Mouse (Mus musculus) neural tube, embryonic 12.5 days (tissue): ENCODE measurements at regions not wholly inside any gene's neighbourhood (a gene's known extent, or its start where the extent isn't known, plus 50 kb on each side); places are given as distances from the start of the nearest gene placed in this dataset.

ENCODE experiments used
- ATAC-seq: fragments of 200-750 bp; cut with Nextera tagmentation; 2 replicates; pipeline ENCODE4 v1.8.0; 2017; ENCODE audit warnings: low read depth, mild to moderate bottlenecking, moderate TSS enrichment, moderate library complexity; ENCODE audit not compliant: low FRiP score
- H3K27ac ChIP-seq: fragments of 300-500 bp; sonication (generic); 2 replicates; pipeline ENCODE4 v1.5.1; 2016
- H3K27me3 ChIP-seq: fragments of 300-500 bp; sonication (generic); replicated peaks from 2 replicates; pipeline ENCODE4 v1.6.1; 2016; ENCODE audit warnings: mild to moderate bottlenecking
- H3K36me3 ChIP-seq: fragments of 300-500 bp; sonication (generic); 2 replicates; pipeline ENCODE4 v1.6.1; 2016; ENCODE audit warnings: mild to moderate bottlenecking
- H3K4me1 ChIP-seq: fragments of 300-500 bp; sonication (generic); 2 replicates; pipeline ENCODE4 v1.6.1; 2016
- H3K4me2 ChIP-seq: fragments of 300-500 bp; sonication (generic); replicated peaks from 2 replicates; pipeline ENCODE4 v1.6.1; 2016; ENCODE audit warnings: mild to moderate bottlenecking
- H3K4me3 ChIP-seq: fragments of 300-500 bp; sonication (generic); 2 replicates; pipeline ENCODE4 v1.5.1; 2016
- H3K9ac ChIP-seq: fragments of 300-500 bp; sonication (generic); 2 replicates; pipeline ENCODE4 v1.6.1; 2016; ENCODE audit warnings: mild to moderate bottlenecking
- H3K9me3 ChIP-seq: fragments of 300-500 bp; sonication (generic); 2 replicates; pipeline ENCODE4 v1.6.1; 2016; ENCODE audit warnings: mild to moderate bottlenecking
- WGBS: fragments of 180-500 bp; shearing (Covaris S2); methylation state at CpG from one replicate; pipeline ENCODE4 v1.1.7; 2016; 5-methylcytosine and 5-hydroxymethylcytosine counted together

DNA sequence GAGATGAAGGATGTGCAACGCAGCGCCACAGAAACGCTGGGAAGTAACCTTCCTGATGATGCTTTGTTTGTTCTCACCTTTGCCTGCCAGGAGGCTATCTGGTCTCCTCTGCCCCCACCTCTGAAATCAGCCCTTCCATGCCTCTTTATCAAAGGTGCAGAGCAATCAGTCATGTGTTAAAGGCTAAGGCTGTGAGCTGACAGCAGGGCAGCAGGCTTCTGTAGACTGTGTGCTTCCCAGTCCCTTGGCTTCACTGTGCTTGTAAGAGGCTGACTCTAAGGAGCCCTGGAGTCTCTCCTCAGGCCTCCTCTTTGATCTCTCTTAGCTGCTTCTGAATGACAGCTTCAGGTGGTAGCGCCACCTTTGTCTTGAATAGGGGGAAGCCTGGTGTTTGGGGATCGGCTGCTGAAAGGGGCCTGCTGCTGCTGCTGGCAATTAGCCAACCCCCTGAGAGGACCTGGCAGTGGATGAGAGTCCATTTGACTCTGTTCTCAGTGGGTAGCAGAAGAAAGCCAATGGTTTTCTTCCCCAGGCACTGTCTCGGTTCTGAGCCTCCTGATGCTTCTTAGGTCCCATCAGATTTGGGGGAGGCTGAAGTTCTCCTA lies 348.7 kb downstream of the Gm9195 start:
- Histone ChIP-seq H3K36me3 (no peaks in the 10 kb centered on the region), H3K4me1 (0 out of 2 replicates have a peak, but pooled peaks cover 3% of the 10 kb centered on the region), H3K4me3 (no peak overlapping the region), H3K4me2 (no peak overlapping the region), H3K9me3 (no peaks in the 10 kb centered on the region), H3K9ac (no peak overlapping the region), H3K27me3 (no peaks in the 10 kb centered on the region), H3K27ac (no peak overlapping the region)
- 13% methylated on average over 6 of the region's 6 CpGs for WGBS
- ATAC-seq: no peak

GRCm38 (mm10) chr14:72141136-72141535 lies 350.5 kb downstream of the Gm9195 start:
- no peaks in the 10 kb centered on the region for H3K36me3 ChIP-seq
- H3K4me2 ChIP-seq: no peak overlapping the region
- no peak overlapping the region for H3K27ac ChIP-seq
- ATAC-seq: no peak
- no peak overlapping the region for H3K9ac ChIP-seq
- WGBS: 90% methylated on average over 4 of the region's 4 CpGs
- no peaks in the 10 kb centered on the region for H3K9me3 ChIP-seq
- H3K4me1 ChIP-seq: 0 out of 2 replicates have a peak, but pooled peaks cover 3% of the 10 kb centered on the region
- H3K27me3 ChIP-seq: no peaks in the 10 kb centered on the region
- no peak overlapping the region for H3K4me3 ChIP-seq

DNA sequence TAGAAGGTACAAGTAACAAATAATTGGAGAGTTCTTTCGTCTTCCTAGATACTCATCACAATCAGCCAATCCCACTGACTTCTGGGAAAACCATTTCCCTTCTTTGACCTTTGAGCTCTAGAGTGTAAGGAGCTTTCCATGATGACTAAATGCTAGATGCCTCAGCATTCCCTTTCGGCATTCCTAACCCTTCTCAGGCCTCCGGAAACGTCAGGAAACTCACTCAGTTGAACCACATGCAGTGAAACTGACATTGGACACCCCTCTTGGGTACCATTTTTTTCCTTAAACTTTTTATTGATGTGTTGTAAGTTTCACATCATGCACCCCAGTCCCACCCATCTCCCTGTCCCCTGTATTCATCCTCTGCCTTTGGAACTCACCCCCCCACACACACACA lies 361.5 kb downstream of the Gm9195 start:
- WGBS: 65% methylated on average over 4 of the region's 4 CpGs
- Histone ChIP-seq H3K4me1 (no peaks in the 10 kb centered on the region), H3K9ac (no peak overlapping the region), H3K4me2 (no peak overlapping the region), H3K27ac (no peak overlapping the region), H3K27me3 (no peaks in the 10 kb centered on the region), H3K9me3 (no peaks in the 10 kb centered on the region), H3K36me3 (no peaks in the 10 kb centered on the region), H3K4me3 (no peak overlapping the region)
- no peak for ATAC-seq

DNA sequence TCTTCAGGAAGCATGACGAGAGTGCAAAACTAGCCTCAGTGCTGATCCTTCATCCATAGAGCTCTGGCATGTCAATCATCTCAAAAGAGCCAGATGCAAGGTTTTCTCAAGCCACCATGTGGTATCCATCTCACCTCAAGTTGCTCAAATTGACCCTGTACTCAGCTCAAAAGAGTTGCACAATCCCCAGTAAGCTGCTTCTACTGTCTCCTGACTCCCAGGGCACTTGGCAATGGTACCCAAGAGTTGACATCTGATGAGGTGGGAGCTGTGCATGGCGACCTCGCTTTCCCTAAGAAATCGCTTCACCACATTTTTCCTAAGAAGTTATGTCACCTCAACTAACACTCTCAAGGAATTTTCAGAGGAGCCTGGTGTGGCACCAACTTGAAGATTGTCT lies 369.9 kb downstream of the Gm9195 start:
- Histone ChIP-seq H3K9me3 (no peaks in the 10 kb centered on the region), H3K27me3 (no peaks in the 10 kb centered on the region), H3K36me3 (no peaks in the 10 kb centered on the region), H3K9ac (no peak overlapping the region), H3K4me1 (no peaks in the 10 kb centered on the region), H3K27ac (no peak overlapping the region), H3K4me2 (no peak overlapping the region), H3K4me3 (no peak overlapping the region)
- no peak for ATAC-seq
- 92% methylated on average over 4 of the region's 4 CpGs for WGBS

DNA sequence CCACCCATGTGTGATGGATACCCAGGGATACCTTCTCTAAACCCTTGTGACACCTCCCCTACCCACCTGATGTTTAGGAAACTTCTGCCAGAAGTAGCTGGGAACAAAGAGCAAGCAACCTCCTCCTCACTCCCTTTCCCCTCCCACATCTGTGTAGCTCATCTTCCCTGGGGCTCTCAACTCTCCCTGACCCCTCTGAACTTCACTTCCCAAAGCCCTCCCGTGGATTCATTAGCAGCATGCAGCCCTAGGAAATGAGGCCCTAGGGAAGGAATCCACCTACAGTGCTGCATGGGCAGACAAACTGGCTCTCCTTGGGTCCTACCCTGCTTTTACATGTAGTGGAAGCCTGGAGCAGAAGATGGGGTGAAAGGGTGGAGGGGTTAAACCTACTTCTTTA lies 370.6 kb downstream of the Gm9195 start:
- no peak overlapping the region for H3K27ac ChIP-seq
- WGBS: 0% methylated on average over 1 of the region's 1 CpGs
- no peak overlapping the region for H3K4me2 ChIP-seq
- H3K27me3 ChIP-seq: no peaks in the 10 kb centered on the region
- H3K36me3 ChIP-seq: no peaks in the 10 kb centered on the region
- H3K4me1 ChIP-seq: no peaks in the 10 kb centered on the region
- H3K9ac ChIP-seq: no peak overlapping the region
- no peak for ATAC-seq
- H3K9me3 ChIP-seq: no peaks in the 10 kb centered on the region
- no peak overlapping the region for H3K4me3 ChIP-seq

DNA sequence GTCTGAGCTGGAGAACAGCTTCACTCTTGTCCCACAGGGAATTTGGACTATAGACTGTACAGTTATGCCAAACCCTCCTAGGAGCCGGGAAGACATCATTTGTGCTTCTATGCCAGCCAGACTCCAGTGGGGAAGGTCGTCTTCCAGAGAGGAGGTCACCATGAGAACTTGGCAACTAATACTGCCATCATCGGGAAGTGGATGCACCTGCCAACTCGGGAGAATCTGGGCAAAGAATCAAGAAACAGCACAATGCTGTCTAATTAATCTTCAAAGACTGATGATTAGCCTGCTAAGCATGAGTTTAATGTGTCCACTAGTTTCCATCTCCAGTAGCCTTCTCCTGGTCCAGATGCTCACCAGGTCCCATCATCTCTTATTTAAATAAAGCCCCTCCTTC lies 374.8 kb downstream of the Gm9195 start:
- H3K36me3 ChIP-seq: no peaks in the 10 kb centered on the region
- 80% methylated on average over 4 of the region's 4 CpGs for WGBS
- no peak for ATAC-seq
- no peaks in the 10 kb centered on the region for H3K27me3 ChIP-seq
- no peak overlapping the region for H3K9ac ChIP-seq
- no peak overlapping the region for H3K4me2 ChIP-seq
- H3K9me3 ChIP-seq: no peaks in the 10 kb centered on the region
- H3K4me1 ChIP-seq: no peaks in the 10 kb centered on the region
- no peak overlapping the region for H3K27ac ChIP-seq
- H3K4me3 ChIP-seq: no peak overlapping the region

GRCm38 (mm10) chr14:72113377-72113993 lies 378.2 kb downstream of the Gm9195 start:
- H3K9me3 ChIP-seq: no peaks in the 10 kb centered on the region
- no peaks in the 10 kb centered on the region for H3K4me1 ChIP-seq
- ATAC-seq: no peak
- H3K9ac ChIP-seq: no peak overlapping the region
- H3K4me3 ChIP-seq: no peak overlapping the region
- no peaks in the 10 kb centered on the region for H3K27me3 ChIP-seq
- no peak overlapping the region for H3K4me2 ChIP-seq
- 87% methylated on average over 8 of the region's 8 CpGs for WGBS
- no peak overlapping the region for H3K27ac ChIP-seq
- H3K36me3 ChIP-seq: no peaks in the 10 kb centered on the region

DNA sequence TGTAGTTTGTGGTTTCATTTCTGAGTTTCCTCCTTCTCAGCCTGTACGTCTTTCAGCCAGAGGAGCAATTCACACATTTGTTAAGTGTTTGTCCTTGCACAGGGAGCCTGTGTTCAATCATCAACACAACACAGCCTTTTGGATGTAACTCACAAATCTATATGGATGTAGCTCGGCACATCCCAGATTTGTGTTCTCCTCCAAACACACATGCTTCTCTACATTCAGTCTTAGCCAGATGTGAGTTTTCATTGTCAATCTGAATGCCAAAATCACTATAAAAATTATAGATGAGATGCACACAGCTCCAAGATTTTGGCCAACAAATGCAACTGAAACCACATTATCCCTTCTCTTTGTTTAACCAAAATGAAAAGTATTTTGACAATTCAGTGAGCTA lies 380.9 kb downstream of the Gm9195 start:
- 91% methylated on average over 2 of the region's 2 CpGs for WGBS
- Histone ChIP-seq H3K27ac (no peak overlapping the region), H3K36me3 (no peaks in the 10 kb centered on the region), H3K4me2 (no peak overlapping the region), H3K9ac (no peak overlapping the region), H3K4me1 (no peaks in the 10 kb centered on the region), H3K9me3 (no peaks in the 10 kb centered on the region), H3K4me3 (no peak overlapping the region), H3K27me3 (no peaks in the 10 kb centered on the region)
- ATAC-seq: no peak

- 92% methylated on average over 2 of the region's 2 CpGs for WGBS
- Histone ChIP-seq H3K9ac (no peak overlapping the region), H3K4me2 (no peak overlapping the region), H3K27ac (no peak overlapping the region), H3K4me1 (no peaks in the 10 kb centered on the region), H3K9me3 (no peaks in the 10 kb centered on the region), H3K27me3 (no peaks in the 10 kb centered on the region), H3K36me3 (no peaks in the 10 kb centered on the region), H3K4me3 (no peak overlapping the region)
- ATAC-seq: no peak
Measured at GRCm38 (mm10) chr14:72091579-72091978, 400.1 kb downstream of the Gm9195 start.

DNA sequence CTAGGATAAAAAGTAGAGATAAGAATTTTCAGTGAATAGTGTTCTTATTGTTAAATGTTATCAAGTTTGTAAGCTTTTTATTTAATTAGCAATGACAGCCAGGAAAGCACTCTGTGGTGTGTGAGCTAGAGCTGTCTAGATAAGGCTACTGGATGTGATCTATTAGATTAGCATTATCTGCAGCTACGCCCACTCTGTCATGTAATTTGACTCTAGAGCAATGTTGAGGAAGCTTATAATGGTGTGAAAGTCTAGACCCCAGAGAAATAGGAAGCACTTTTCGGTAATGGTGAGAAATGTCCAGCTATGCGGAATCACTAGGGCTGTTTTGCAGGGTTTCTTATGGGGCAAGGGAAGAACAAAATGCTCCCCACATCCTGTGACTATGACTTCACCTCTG lies 410.2 kb downstream of the Gm9195 start:
- Histone ChIP-seq H3K9ac (no peak overlapping the region), H3K36me3 (no peaks in the 10 kb centered on the region), H3K4me2 (no peak overlapping the region), H3K27me3 (no peaks in the 10 kb centered on the region), H3K27ac (no peak overlapping the region), H3K4me1 (no peaks in the 10 kb centered on the region), H3K4me3 (no peak overlapping the region), H3K9me3 (0 out of 2 replicates have a peak, but pooled peaks cover 4% of the 10 kb centered on the region)
- ATAC-seq: no peak
- 80% methylated on average over 3 of the region's 3 CpGs for whole genome bisulfite sequencing

DNA sequence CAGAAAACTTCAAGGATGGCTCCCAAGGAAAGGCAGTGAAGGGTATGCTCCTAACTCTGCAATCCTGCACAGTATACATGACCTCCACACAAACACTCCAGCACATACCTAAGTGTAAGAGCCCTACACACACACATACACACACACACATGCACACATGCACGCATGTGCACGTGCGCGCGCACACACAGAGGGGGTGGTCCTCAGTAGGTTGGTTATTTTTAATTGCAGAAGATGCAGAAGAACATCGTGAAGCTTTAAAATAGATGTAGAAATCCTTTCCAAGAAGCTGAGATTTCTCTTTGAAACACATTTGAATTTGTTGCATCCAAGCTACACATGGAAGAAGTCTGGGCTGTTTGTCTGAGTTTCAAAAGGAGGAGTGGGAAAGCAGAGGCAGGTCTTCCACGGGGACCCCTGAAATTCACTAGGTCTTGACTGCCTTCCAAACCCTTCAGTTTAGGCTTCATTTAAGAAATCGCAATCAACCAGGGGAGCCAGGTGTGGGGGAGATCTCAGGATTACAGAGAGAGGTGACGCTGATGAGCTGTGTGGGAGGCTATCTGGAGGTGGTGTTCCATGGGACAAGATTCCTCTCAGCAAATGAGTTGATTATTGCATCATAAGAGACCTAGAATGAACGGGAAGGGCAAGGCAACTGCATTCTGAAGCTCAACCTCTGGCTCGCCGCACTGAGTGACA lies 427.4 kb downstream of the Gm9195 start:
- H3K4me3 ChIP-seq: no peak overlapping the region
- no peaks in the 10 kb centered on the region for H3K9me3 ChIP-seq
- 88% methylated on average over 12 of the region's 12 CpGs for WGBS
- no peak for ATAC-seq
- no peaks in the 10 kb centered on the region for H3K27me3 ChIP-seq
- H3K4me1 ChIP-seq: no peaks in the 10 kb centered on the region
- H3K36me3 ChIP-seq: no peaks in the 10 kb centered on the region
- H3K27ac ChIP-seq: no peak overlapping the region
- H3K4me2 ChIP-seq: no peak overlapping the region
- H3K9ac ChIP-seq: no peak overlapping the region

GRCm38 (mm10) chr14:72042881-72043236 lies 448.8 kb downstream of the Gm9195 start:
- no peak overlapping the region for H3K4me2 ChIP-seq
- H3K9me3 ChIP-seq: no peaks in the 10 kb centered on the region
- no peaks in the 10 kb centered on the region for H3K27me3 ChIP-seq
- 38% methylated on average over 2 of the region's 2 CpGs for WGBS
- no peak overlapping the region for H3K9ac ChIP-seq
- no peak overlapping the region for H3K27ac ChIP-seq
- no peaks in the 10 kb centered on the region for H3K4me1 ChIP-seq
- no peak for ATAC-seq
- H3K36me3 ChIP-seq: no peaks in the 10 kb centered on the region
- H3K4me3 ChIP-seq: no peak overlapping the region
